Mouse (Mus musculus) ES-Bruce4 (cell line): ENCODE results near the gene Gm48551. TPM values are rescaled to one million over a fixed set of nuclear protein-coding genes. Genes with fewer than 3 reads are reported as not detected.
A peak's percentile ranks its signal among the peaks of the same experiment; 100 is the strongest.

Source experiments
- H3K27ac ChIP-seq: 2 replicates; pipeline ENCODE4 v1.5.1; 2012; ENCODE audit warnings: low read length, inconsistent platforms; ENCODE audit not compliant: insufficient read depth
- H3K27me3 ChIP-seq: 2 replicates; pipeline ENCODE4 v1.6.1; 2012; ENCODE audit warnings: mild to moderate bottlenecking, low read length, inconsistent platforms; ENCODE audit not compliant: control insufficient read depth, poor library complexity, insufficient read depth, severe bottlenecking
- H3K36me3 ChIP-seq: 2 replicates; pipeline ENCODE4 v1.6.1; 2012; ENCODE audit warnings: inconsistent platforms, mild to moderate bottlenecking, low read length, moderate library complexity; ENCODE audit not compliant: control insufficient read depth, poor library complexity, insufficient read depth, severe bottlenecking
- H3K4me1 ChIP-seq: one replicate; pipeline ENCODE4 v1.8.1; 2011; ENCODE audit warnings: low read length; ENCODE audit not compliant: control insufficient read depth, insufficient read depth
- H3K4me3 ChIP-seq: 2 replicates; pipeline ENCODE4 v1.5.1; 2011; ENCODE audit warnings: low read depth, mild to moderate bottlenecking, low read length
- H3K9ac ChIP-seq: 2 replicates; pipeline ENCODE4 v1.6.1; 2012; ENCODE audit warnings: low read depth, mild to moderate bottlenecking, inconsistent platforms; ENCODE audit not compliant: poor library complexity, severe bottlenecking
- H3K9me3 ChIP-seq: replicated peaks from 2 replicates; pipeline ENCODE4 v1.6.1; 2012; ENCODE audit warnings: mild to moderate bottlenecking, low read length, inconsistent platforms; ENCODE audit not compliant: control insufficient read depth, poor library complexity, insufficient read depth, severe bottlenecking
- CTCF ChIP-seq: IDR thresholded peaks from one replicate; pipeline ENCODE4 v1.8.1; 2011; ENCODE audit warnings: low read depth, low read length
- EP300 ChIP-seq: IDR thresholded peaks from 2 replicates; pipeline ENCODE4 v1.6.1; 2011; ENCODE audit warnings: low read depth, low read length; ENCODE audit not compliant: insufficient read depth
- POLR2A ChIP-seq: IDR thresholded peaks from one replicate; pipeline ENCODE4 v1.8.1; 2011; ENCODE audit warnings: low read length; ENCODE audit not compliant: insufficient read depth
- polyA plus RNA-seq: library from polyadenylated mRNA; stranded (reverse); fragments of >200 nt; gene quantifications from 2 replicates; pipeline ENCODE4 v1.2.4, GENCODE M21; 2011; ENCODE audit warnings: low read depth; ENCODE audit not compliant: missing spikeins, insufficient read depth, insufficient read length

Gene Gm48551
- polyA plus RNA-seq, 1 experiment: 1.5 TPM

DNA sequence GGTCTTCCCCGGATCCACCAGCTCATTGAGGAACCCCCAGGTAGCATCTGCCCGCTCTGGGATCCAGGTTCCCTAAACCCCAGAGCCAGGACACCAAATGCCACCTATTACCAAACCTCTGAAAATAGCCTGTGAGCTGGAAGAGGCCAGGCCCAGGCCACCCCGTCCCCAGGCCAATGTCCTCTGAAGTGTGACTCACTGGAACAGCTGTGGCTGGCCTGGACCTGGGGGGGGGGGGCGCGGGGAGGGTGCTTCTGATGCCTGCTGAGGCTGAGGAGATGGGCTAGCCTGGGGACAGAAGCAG, 37.5 kb downstream of the Gm48551 start:
- Histone ChIP-seq H3K4me1 (peaks cover 14% of the 10 kb centered on the region), H3K9ac (no peak overlapping the region), H3K36me3 (no peaks in the 10 kb centered on the region), H3K27ac (no peak overlapping the region), H3K4me3 (no peak overlapping the region), H3K27me3 (no peaks in the 10 kb centered on the region), H3K9me3 (no peaks in the 10 kb centered on the region)
- TF ChIP-seq POLR2A: no peak
- no peak for TF ChIP-seq EP300
- TF ChIP-seq CTCF: no peak

DNA sequence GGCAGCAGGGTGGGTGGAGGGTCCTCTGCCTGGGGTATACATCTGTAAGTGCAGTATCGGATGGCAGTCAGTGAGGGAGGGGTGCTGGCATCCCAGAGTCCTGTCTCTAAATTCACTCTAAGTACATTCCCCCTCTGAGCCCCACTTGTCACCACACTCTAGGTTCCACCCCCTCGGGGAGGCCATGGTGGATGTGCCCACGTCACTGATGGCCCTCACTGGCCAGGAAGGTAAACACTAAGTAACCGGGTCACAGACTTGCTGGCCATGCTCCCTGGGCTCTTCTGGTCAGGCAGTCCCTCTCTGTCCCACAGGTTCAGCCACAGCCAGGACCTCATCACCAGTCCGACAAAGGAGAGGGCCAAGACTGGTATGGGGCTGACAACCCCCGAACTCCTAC, 37.9 kb downstream of the Gm48551 start:
- Histone ChIP-seq H3K4me1 (peaks cover 14% of the 10 kb centered on the region), H3K9me3 (no peaks in the 10 kb centered on the region), H3K27me3 (no peaks in the 10 kb centered on the region), H3K9ac (no peak overlapping the region), H3K36me3 (no peaks in the 10 kb centered on the region), H3K27ac (no peak overlapping the region), H3K4me3 (no peak overlapping the region)
- no peak for TF ChIP-seq CTCF
- no peak for TF ChIP-seq EP300
- TF ChIP-seq POLR2A: no peak

DNA sequence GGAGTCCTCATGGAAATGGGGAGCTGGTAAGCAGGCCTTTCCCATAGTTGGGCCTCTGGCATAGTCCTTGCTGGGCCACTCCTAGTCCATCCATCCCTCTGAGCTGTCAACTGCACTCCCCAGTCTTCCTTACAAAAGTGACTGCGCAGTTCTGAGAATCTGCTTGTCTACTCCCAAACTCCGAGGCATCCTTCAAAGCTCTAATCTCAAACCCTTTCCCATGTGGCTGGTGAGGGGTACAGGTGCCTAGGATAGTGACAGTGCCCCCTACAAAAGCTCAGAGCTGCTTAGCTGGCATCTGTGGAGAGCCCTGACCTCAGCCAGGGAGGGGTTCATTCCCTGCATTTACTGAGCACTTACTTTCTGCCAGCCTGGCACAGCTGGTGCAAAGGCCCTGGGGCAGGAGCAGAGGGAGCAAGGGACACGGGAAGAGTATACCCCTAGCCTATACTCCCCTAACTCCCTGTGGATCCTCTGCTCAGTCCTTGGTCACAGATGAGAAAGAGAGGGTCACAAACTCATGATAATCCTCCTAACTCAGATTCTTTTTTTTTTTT, 38.5 kb downstream of the Gm48551 start:
- Histone ChIP-seq H3K4me1 (peaks cover 12% of the 10 kb centered on the region), H3K36me3 (no peaks in the 10 kb centered on the region), H3K4me3 (no peak overlapping the region), H3K9ac (no peak overlapping the region), H3K27ac (no peak overlapping the region), H3K27me3 (no peaks in the 10 kb centered on the region), H3K9me3 (no peaks in the 10 kb centered on the region)
- no peak for TF ChIP-seq EP300
- TF ChIP-seq CTCF: no peak
- TF ChIP-seq POLR2A: no peak

DNA sequence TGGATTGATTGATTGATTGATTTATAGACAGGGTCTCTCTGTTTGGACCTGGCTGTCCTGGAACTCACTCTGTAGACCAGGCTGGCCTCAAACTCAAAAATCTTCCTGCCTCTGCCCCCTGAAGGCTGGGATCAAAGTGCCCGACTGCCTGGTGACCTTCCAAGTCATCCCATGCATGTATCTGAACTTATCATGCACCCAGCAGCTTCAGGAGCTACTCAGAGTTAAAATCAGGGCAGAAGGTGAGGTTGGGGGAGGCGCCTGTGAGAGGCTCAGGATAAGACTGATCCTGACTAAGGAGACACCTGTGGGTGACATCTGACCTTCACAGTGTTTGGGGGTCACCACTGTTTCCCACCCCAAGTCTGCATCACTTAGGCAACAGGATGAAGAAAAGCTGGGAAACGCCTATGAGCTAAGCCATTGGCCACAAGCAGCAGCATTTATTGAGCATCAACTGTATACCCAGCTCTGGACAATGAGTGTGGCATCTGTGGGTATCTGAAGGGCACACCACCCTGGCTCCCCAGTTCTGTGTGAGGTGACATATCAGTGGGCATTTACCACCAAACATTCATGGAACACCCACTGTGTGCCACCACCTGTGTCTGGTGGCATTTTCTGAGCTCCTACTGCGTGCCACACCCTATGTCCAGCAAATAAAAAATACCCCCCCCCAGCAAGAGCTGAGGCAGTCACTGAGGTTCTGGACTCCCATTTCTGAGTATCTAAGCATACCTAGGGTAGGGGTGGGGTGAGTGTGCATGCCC, 39.4 kb downstream of the Gm48551 start:
- no peak overlapping the region for H3K9ac ChIP-seq

DNA sequence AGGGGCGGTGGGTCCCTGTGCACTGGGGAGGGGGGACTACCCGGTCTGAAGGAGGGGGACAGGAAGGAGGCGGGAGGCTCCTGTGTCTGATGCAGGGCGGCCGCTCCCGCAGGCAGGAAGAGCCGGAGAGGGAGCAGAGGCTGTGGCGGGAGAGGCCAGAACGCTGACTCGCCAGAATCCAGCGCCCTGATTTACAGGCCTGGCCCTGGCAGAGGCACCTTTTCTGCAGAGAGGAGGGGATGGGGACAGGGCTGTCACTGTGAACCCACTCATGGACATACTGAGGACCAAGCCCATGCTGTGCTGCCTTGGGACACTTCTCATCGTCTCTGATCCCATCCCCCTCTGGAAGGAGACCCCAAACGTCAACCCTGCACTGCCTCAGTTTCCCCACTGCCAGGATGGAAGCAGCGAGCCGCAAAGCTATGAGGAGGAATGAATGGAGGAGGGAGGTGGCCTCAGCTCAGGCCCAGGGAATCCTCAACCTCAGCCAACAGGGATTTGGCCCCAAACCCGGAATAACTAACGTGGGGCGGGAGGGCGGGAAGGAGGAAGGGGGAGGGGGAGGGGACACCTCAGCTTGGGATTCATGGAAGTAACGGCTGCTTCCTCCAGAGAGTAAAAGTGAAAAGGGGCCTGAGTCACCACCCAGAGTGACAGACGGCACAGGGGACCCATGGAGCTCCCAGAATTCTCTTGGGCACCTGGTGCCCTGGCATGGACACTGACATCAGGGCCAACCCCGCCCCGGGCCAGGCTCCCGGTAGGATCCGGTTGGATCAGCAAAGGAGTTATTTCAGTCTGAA, 40.2 kb downstream of the Gm48551 start:
- Histone ChIP-seq H3K4me3 (peak overlapping the region; percentile 3; the same call in 1 of the 2 replicates), H3K4me1 (peaks cover 4% of the 10 kb centered on the region), H3K9ac (no peak overlapping the region), H3K27ac (no peak overlapping the region), H3K27me3 (no peaks in the 10 kb centered on the region), H3K36me3 (no peaks in the 10 kb centered on the region), H3K9me3 (no peaks in the 10 kb centered on the region)
- TF ChIP-seq CTCF: no peak
- TF ChIP-seq EP300: no peak
- TF ChIP-seq POLR2A: no peak

More for the DNA sequence above, 39.4 kb downstream of the Gm48551 start:
- H3K27ac ChIP-seq: no peak overlapping the region
- H3K36me3 ChIP-seq: no peaks in the 10 kb centered on the region
- H3K4me3 ChIP-seq: no peak overlapping the region
- H3K4me1 ChIP-seq: peaks cover 9% of the 10 kb centered on the region
- no peaks in the 10 kb centered on the region for H3K9me3 ChIP-seq
- H3K27me3 ChIP-seq: no peaks in the 10 kb centered on the region
- TF ChIP-seq EP300 (no peak), POLR2A (no peak), CTCF (no peak)

DNA sequence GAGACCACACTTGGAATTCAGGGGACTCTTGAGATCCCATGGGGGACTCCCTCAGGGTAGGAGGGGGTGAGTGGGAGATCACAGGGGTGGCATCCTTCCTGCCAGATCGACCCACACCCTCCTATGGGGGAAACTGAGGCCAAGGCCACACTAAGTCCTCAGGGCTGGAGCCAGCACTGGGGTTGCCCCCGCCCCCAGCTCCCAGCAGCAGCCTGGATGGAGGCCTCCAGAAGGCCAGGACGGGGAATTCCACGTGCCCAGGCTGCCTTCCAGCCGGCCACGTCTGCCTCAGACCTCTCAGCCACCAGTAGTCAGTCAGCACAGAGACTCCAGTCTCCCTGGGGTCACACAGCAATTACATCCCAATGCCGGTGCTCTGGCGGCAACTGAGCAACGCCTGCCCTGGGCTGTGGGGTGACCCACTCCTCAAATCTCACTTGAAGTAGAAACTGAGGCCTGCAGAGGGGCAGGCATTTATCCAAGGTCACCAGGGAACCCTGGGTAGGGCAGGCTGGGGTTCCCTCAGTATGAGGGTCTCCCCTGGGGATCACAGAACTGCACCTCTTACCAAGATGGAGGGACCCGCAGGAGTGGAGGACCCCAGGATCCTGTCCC, 41.1 kb downstream of the Gm48551 start:
- H3K27me3 ChIP-seq: no peaks in the 10 kb centered on the region
- H3K9ac ChIP-seq: 0 out of 2 replicates have a peak overlapping the region, but pooled peaks have one; percentile 73
- H3K4me3 ChIP-seq: no peak overlapping the region
- TF ChIP-seq CTCF (no peak), POLR2A (no peak), EP300 (no peak)
- H3K4me1 ChIP-seq: peaks cover 4% of the 10 kb centered on the region
- H3K27ac ChIP-seq: no peak overlapping the region
- no peaks in the 10 kb centered on the region for H3K36me3 ChIP-seq
- H3K9me3 ChIP-seq: no peaks in the 10 kb centered on the region
